Mouse (Mus musculus) telencephalon, adult 2 months (tissue): ENCODE data around the gene Nfic.

Source experiments
- DNase-seq: peaks from one replicate; pipeline ENCODE4 v3.0.0-alpha.2; 2011; ENCODE audit warnings: low read depth, low spot score

The Nfic gene

GRCm38 (mm10) chr10:81455181-81455895, at the start of gene Nfic:
TSS of gene Nfic (minus strand) at chr10:81455635.
- DNase-seq = no peak

GRCm38 (mm10) chr10:81502658-81503057, 47.2 kb upstream of the Nfic start:
- no peak for DNase-seq

- no peak for DNase-seq
Observed at GRCm38 (mm10) chr10:81501863-81502262, 46.4 kb upstream of the Nfic start.

GRCm38 (mm10) chr10:81500032-81500431, 44.6 kb upstream of the Nfic start, which contains the start of gene S1pr4:
TSS of gene S1pr4 (minus strand) at chr10:81500132.
- DNase-seq = no peak

GRCm38 (mm10) chr10:81499250-81499901, 43.9 kb upstream of the Nfic start:
- no peak for DNase-seq

GRCm38 (mm10) chr10:81498316-81499249, 43.1 kb upstream of the Nfic start:
- DNase-seq = no peak

- no peak for DNase-seq
Observed at GRCm38 (mm10) chr10:81497401-81498270, 42.2 kb upstream of the Nfic start.

GRCm38 (mm10) chr10:81496969-81497368, 41.5 kb upstream of the Nfic start:
- no peak for DNase-seq

GRCm38 (mm10) chr10:81496264-81496901, 40.9 kb upstream of the Nfic start, which contains the start of gene Ncln:
TSS of gene Ncln (minus strand) at chr10:81496392.
- DNase-seq = peak; percentile 99

GRCm38 (mm10) chr10:81495616-81496263, 40.3 kb upstream of the Nfic start:
- DNase-seq = no peak

- no peak for DNase-seq
Observed at GRCm38 (mm10) chr10:81495151-81495550, 39.7 kb upstream of the Nfic start.

- DNase-seq = no peak
Observed at GRCm38 (mm10) chr10:81494260-81495041, 39.0 kb upstream of the Nfic start.

- no peak for DNase-seq
Observed at GRCm38 (mm10) chr10:81493601-81494220, 38.3 kb upstream of the Nfic start.

GRCm38 (mm10) chr10:81492606-81493240, 37.3 kb upstream of the Nfic start:
- no peak for DNase-seq

- no peak for DNase-seq
Observed at GRCm38 (mm10) chr10:81491018-81491417, 35.6 kb upstream of the Nfic start.

- no peak for DNase-seq
Observed at GRCm38 (mm10) chr10:81489941-81490340, 34.5 kb upstream of the Nfic start.

- DNase-seq = no peak
Observed at GRCm38 (mm10) chr10:81488081-81488480, 32.6 kb upstream of the Nfic start.

GRCm38 (mm10) chr10:81486496-81486895, 31.1 kb upstream of the Nfic start:
- no peak for DNase-seq
